Mouse (Mus musculus) liver, embryonic 11.5 days (tissue): ENCODE results near the gene Iars2. TPM values are rescaled to one million over a fixed set of nuclear protein-coding genes. Genes with fewer than 3 reads are reported as not detected.

Source experiments
- ATAC-seq: fragments of 200-750 bp; cut with Nextera tagmentation; replicated peaks from 2 replicates; pipeline ENCODE4 v1.8.0; 2017; ENCODE audit warnings: moderate number of reproducible peaks, mild to moderate bottlenecking, moderate TSS enrichment, moderate library complexity; ENCODE audit not compliant: low FRiP score
- DNase-seq: peaks from one replicate; pipeline ENCODE4 v3.0.0-alpha.2; 2017; ENCODE audit warnings: low spot score
- H3K27ac ChIP-seq: fragments of 300-500 bp; sonication (generic); 2 replicates; pipeline ENCODE4 v1.5.1; 2014; ENCODE audit warnings: mild to moderate bottlenecking, low read depth, low read length, control low read depth
- H3K27me3 ChIP-seq: fragments of 300-500 bp; sonication (generic); replicated peaks from 2 replicates; pipeline ENCODE4 v1.6.1; 2014; ENCODE audit warnings: low read length, mixed read lengths; ENCODE audit not compliant: control insufficient read depth, insufficient read depth
- H3K36me3 ChIP-seq: fragments of 300-500 bp; sonication (generic); 2 replicates; pipeline ENCODE4 v1.6.1; 2014; ENCODE audit warnings: mild to moderate bottlenecking, low read length, moderate library complexity, mixed read lengths; ENCODE audit not compliant: control insufficient read depth, insufficient read depth
- H3K4me1 ChIP-seq: fragments of 300-500 bp; sonication (generic); replicated peaks from 2 replicates; pipeline ENCODE4 v1.6.1; 2014; ENCODE audit warnings: low read length, mixed read lengths; ENCODE audit not compliant: control insufficient read depth, insufficient read depth
- H3K4me2 ChIP-seq: fragments of 300-500 bp; sonication (generic); 2 replicates; pipeline ENCODE4 v1.6.1; 2014; ENCODE audit warnings: mild to moderate bottlenecking, control low read depth, moderate library complexity
- H3K4me3 ChIP-seq: fragments of 300-500 bp; sonication (generic); 2 replicates; pipeline ENCODE4 v1.5.1; 2014; ENCODE audit warnings: low read depth, low read length, control low read depth
- H3K9ac ChIP-seq: fragments of 300-500 bp; sonication (generic); 2 replicates; pipeline ENCODE4 v1.6.1; 2014; ENCODE audit warnings: low read depth, low read length, control low read depth
- H3K9me3 ChIP-seq: fragments of 300-500 bp; sonication (generic); 2 replicates; pipeline ENCODE4 v1.6.1; 2016; ENCODE audit warnings: low read length, inconsistent platforms, mixed read lengths; ENCODE audit not compliant: control insufficient read depth
- WGBS: fragments of 180-500 bp; shearing (Covaris S2); extraction: QIAGEN DNeasy Blood & Tissue Kit; methylation state at CpG from one replicate; pipeline ENCODE4 v1.1.7; 2014; 5-methylcytosine and 5-hydroxymethylcytosine counted together
- polyA plus RNA-seq: library from polyadenylated mRNA; unstranded; fragments of >200 nt; fragmentation: Nextera tagmentation; extraction: Ambion mirVana; gene quantifications from 2 replicates; pipeline ENCODE4 v1.2.1, GENCODE M21; 2014

Iars2 gene
- polyA plus RNA-seq, 1 experiment from 2014 or later = 41.0 TPM

- no peaks in the 10 kb centered on the region for H3K4me1 ChIP-seq
- no peak overlapping the region for H3K9ac ChIP-seq
- H3K4me2 ChIP-seq = no peak overlapping the region
- H3K27me3 ChIP-seq = no peaks in the 10 kb centered on the region
- no peak overlapping the region for H3K4me3 ChIP-seq
- peaks cover 2% of the 10 kb centered on the region; the same call in 1 of the 2 replicates for H3K9me3 ChIP-seq
- H3K27ac ChIP-seq = no peak overlapping the region
- 94% methylated on average over 6 of the region's 6 CpGs for WGBS
- no peak for ATAC-seq
- peaks cover 13% of the 10 kb centered on the region for H3K36me3 ChIP-seq
- no peak for DNase-seq
Observed at GRCm38 (mm10) chr1:185302816-185303215, 26.4 kb downstream of the Iars2 start.

GRCm38 (mm10) chr1:185298496-185298895 lies 30.7 kb downstream of the Iars2 start:
- Histone ChIP-seq H3K9me3 (no peaks in the 10 kb centered on the region), H3K27ac (no peak overlapping the region), H3K27me3 (no peaks in the 10 kb centered on the region), H3K4me2 (no peak overlapping the region), H3K36me3 (peaks cover 24% of the 10 kb centered on the region), H3K4me1 (no peaks in the 10 kb centered on the region), H3K9ac (no peak overlapping the region), H3K4me3 (no peak overlapping the region)
- WGBS = 90% methylated on average over 8 of the region's 8 CpGs
- DNase-seq = no peak
- ATAC-seq = no peak

- no peak for ATAC-seq
- H3K9ac ChIP-seq = no peak overlapping the region
- no peak overlapping the region for H3K4me2 ChIP-seq
- H3K36me3 ChIP-seq = peaks cover 26% of the 10 kb centered on the region
- H3K27ac ChIP-seq = no peak overlapping the region
- no peak for DNase-seq
- H3K27me3 ChIP-seq = no peaks in the 10 kb centered on the region
- no peak overlapping the region for H3K4me3 ChIP-seq
- WGBS = 86% methylated on average over 7 of the region's 7 CpGs
- H3K4me1 ChIP-seq = no peaks in the 10 kb centered on the region
- no peaks in the 10 kb centered on the region for H3K9me3 ChIP-seq
Observed at GRCm38 (mm10) chr1:185296850-185297249, 32.3 kb downstream of the Iars2 start.

DNA sequence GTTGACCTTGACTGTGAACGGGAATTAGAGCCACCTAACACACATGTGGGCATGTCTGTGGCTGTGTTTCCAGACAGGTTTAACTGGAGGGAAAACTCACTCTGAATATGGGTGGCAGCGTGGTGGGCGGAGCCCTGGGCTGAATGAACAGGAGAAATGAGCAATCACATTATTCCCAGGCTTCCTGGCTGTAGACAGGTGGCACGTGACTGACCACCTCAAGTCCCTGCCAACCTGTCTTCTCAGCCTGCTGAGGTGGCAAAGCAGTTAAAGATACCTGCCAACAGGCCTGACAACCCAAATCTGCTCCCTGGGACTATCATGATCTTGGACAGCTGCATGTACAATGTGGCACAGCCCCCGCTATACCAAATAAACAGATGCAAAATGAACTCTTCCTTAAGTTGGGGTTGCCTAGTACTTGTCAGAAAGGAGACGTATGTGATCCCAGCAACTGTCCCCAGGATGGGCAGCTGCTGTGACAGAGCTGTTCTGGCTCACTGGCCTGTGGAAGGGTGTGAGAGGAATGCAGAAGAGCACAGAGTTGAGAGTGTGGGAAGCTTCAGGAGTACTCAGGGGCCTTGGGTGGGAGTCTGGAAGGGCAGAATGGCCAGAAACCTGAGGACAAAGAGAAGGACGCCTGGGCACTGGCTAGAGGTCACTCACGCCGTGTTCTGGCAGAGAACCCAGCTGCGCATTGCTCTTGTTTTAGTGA lies 36.4 kb downstream of the Iars2 start:
- Histone ChIP-seq H3K4me3 (no peak overlapping the region), H3K36me3 (peaks cover 35% of the 10 kb centered on the region), H3K27ac (no peak overlapping the region), H3K4me1 (no peaks in the 10 kb centered on the region), H3K27me3 (no peaks in the 10 kb centered on the region), H3K4me2 (no peak overlapping the region), H3K9ac (no peak overlapping the region), H3K9me3 (no peaks in the 10 kb centered on the region)
- ATAC-seq = no peak
- WGBS = 92% methylated on average over 10 of the region's 10 CpGs
- no peak for DNase-seq

DNA sequence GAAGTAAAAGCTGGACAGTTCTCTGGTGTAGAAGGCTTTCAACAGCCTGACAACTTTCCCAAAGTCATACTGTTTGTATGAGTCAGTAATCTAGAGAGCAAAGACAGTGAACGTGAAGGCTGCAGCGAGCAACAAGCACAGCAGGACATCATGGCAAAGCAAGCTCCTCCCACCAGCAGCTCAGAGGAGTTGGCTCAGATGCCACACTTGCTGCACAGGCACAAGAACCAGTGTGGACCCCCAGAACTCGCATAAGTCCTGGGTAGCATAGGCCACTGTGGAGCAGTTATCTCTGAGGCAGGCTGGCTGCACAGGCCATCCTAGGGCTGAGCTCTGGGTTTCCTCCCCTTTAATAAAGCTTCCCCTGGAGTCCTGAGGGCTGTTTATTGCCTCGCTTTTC lies 37.9 kb downstream of the Iars2 start:
- no peak overlapping the region for H3K27ac ChIP-seq
- ATAC-seq (no peak), DNase-seq (no peak)
- no peak overlapping the region for H3K4me2 ChIP-seq
- no peak overlapping the region for H3K4me3 ChIP-seq
- no peaks in the 10 kb centered on the region for H3K4me1 ChIP-seq
- no peak overlapping the region for H3K9ac ChIP-seq
- WGBS = 79% methylated on average over 4 of the region's 4 CpGs
- no peaks in the 10 kb centered on the region for H3K27me3 ChIP-seq
- no peaks in the 10 kb centered on the region for H3K9me3 ChIP-seq
- peaks cover 30% of the 10 kb centered on the region for H3K36me3 ChIP-seq

DNA sequence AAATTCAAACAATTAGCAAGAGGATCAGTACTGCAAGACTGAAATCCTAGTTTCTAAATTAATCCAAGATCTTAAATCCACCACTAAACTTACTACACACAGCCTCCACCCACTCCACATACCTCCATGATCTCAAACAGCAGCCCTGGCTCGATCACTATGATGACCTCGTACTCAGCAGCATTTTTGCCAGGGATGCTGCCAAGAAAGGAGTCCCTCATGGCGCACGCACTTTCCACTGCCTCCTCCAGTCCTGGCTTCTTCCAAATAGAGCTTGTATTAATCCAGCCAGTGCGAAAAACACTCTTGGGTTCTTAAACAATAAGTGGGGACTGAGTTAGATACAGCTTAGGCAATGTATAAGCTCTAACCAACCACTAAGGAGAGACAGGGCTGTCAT lies 40.0 kb downstream of the Iars2 start:
- DNase-seq (no peak), ATAC-seq (no peak)
- Histone ChIP-seq H3K4me2 (no peak overlapping the region), H3K4me3 (no peak overlapping the region), H3K4me1 (no peaks in the 10 kb centered on the region), H3K36me3 (peaks cover 31% of the 10 kb centered on the region), H3K9ac (no peak overlapping the region), H3K9me3 (no peaks in the 10 kb centered on the region), H3K27ac (no peak overlapping the region), H3K27me3 (no peaks in the 10 kb centered on the region)
- 89% methylated on average over 5 of the region's 5 CpGs for WGBS

DNA sequence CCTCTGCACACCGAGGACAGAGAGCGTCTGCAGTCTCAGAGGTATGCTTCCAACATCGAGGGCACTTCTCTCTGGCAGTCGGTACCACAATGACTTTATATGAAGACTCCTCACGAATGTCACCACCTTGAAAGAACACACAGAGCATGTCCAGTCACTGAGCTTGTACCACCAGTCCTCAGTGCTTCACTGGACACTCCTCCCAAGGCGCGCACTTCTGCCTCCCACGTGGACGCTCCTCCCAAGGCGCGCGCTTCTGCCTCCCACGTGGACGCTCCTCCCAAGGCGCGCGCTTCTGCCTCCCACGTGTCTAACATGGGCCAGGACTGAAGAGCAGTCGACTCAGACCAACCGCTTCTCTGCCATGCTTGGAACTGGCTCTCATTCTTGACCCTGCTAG lies 42.1 kb downstream of the Iars2 start:
- ATAC-seq (no peak), DNase-seq (no peak)
- no peaks in the 10 kb centered on the region for H3K9me3 ChIP-seq
- H3K4me3 ChIP-seq = no peak overlapping the region
- peaks cover 35% of the 10 kb centered on the region for H3K36me3 ChIP-seq
- H3K9ac ChIP-seq = no peak overlapping the region
- no peak overlapping the region for H3K4me2 ChIP-seq
- no peaks in the 10 kb centered on the region for H3K27me3 ChIP-seq
- WGBS = 95% methylated on average over 20 of the region's 20 CpGs
- no peak overlapping the region for H3K27ac ChIP-seq
- H3K4me1 ChIP-seq = no peaks in the 10 kb centered on the region

- H3K36me3 ChIP-seq = peaks cover 34% of the 10 kb centered on the region
Observed at GRCm38 (mm10) chr1:185285171-185285570, 44.0 kb downstream of the Iars2 start.

DNA sequence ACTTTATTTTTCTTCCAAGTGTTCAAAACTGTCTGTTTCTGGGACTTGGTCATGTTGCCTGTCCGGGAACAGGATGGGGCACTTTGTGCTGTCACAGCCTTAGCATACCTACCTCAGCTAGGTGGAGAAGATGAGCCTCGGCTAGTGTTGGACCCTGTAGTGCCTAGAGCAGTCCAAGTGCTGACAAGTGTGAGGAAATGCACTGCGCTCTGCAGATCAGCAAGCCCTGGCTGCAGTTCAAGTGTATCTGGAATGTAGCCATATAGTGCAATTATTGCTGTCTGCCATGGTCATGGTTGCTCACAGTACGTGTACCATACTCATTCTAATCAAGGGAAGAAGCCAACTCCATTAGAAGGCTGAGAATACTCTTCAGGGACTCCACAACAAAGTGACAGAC lies 44.5 kb downstream of the Iars2 start:
- Histone ChIP-seq H3K9ac (no peak overlapping the region), H3K36me3 (peaks cover 31% of the 10 kb centered on the region), H3K4me3 (no peak overlapping the region), H3K9me3 (no peaks in the 10 kb centered on the region), H3K27ac (no peak overlapping the region), H3K4me1 (no peaks in the 10 kb centered on the region), H3K27me3 (no peaks in the 10 kb centered on the region), H3K4me2 (no peak overlapping the region)
- WGBS = 79% methylated on average over 4 of the region's 4 CpGs
- DNase-seq = no peak
- no peak for ATAC-seq

More at GRCm38 (mm10) chr1:185285171-185285570, 44.0 kb downstream of the Iars2 start:
- no peak overlapping the region for H3K9ac ChIP-seq
- no peaks in the 10 kb centered on the region for H3K4me1 ChIP-seq
- no peak overlapping the region for H3K4me2 ChIP-seq
- H3K27ac ChIP-seq = no peak overlapping the region
- DNase-seq (no peak), ATAC-seq (no peak)
- 93% methylated on average over 4 of the region's 4 CpGs for WGBS
- no peaks in the 10 kb centered on the region for H3K27me3 ChIP-seq
- no peaks in the 10 kb centered on the region for H3K9me3 ChIP-seq
- H3K4me3 ChIP-seq = no peak overlapping the region
